Comparison of ENCODE assay signal across 8 mouse cellular contexts in genomic region chr19:26977887-26978639, GRCm38 (mm10).
DNase-seq lines count a peak whose midpoint lies in the region; ATAC-seq lines count a peak whose summit lies in the region.
"Had no signal": no experiment of that assay in that cellular context is flagged by ENCODE, and none has a peak within 500 bp of the region (broad histone marks: within the 10 kb centered on the region; RNA-seq: fewer than 3 reads in every experiment).

No protein-coding gene starts in this region.

- DNase-seq in cerebellum, postnatal 14 days, result peak; percentile 63 to 65
- DNase-seq in neural tube, embryonic 11.5 days (ENCODE audit: low spot score), result peak; percentile 69
- DNase-seq in lung, postnatal 36 days, result no peak
- DNase-seq in urinary bladder, postnatal 10 days (ENCODE audit: low spot score), result no peak
- DNase-seq in left cerebral cortex, postnatal 36 days (ENCODE audit: low spot score in 2 of 2), result no peak
- DNase-seq: heart, adult 11 months had no signal

- peak overlapping the region; percentile 67 for H3K27ac ChIP-seq in forebrain, embryonic 12.5 days
- no peak overlapping the region for H3K27ac ChIP-seq in kidney, embryonic 14.5 days (ENCODE audit: low read depth, low read length)
- H3K27ac ChIP-seq in neural tube, embryonic 11.5 days (ENCODE audit: low read depth, low read length), result peak overlapping the region; percentile 85

- peaks cover 23% of the 10 kb centered on the region for H3K4me1 ChIP-seq in forebrain, embryonic 12.5 days
- H3K4me1 ChIP-seq in kidney, embryonic 14.5 days (ENCODE audit: control insufficient read depth, insufficient read depth, low read length), result peaks cover 4% of the 10 kb centered on the region; the same call in 1 of the 2 replicates
- peaks cover 11% of the 10 kb centered on the region for H3K4me1 ChIP-seq in neural tube, embryonic 11.5 days (ENCODE audit: control insufficient read depth, insufficient read depth, low read length)

- WGBS in forebrain, embryonic 12.5 days, result 30% methylated on average over 14 of the region's 14 CpGs
- 55% methylated on average over 14 of the region's 14 CpGs for WGBS in kidney, embryonic 14.5 days
- WGBS in neural tube, embryonic 11.5 days, result 26% methylated on average over 14 of the region's 14 CpGs

- peak overlapping the region; percentile 34 for H3K4me2 ChIP-seq in forebrain, embryonic 12.5 days
- H3K4me2 ChIP-seq in kidney, embryonic 14.5 days (replicated peaks; ENCODE audit: low read depth, low read length), result no peak overlapping the region
- H3K4me2 ChIP-seq in neural tube, embryonic 11.5 days (ENCODE audit: low read depth), result peak overlapping the region; percentile 30

- intact Hi-C loops in left cerebral cortex, postnatal 36 days (cut with DNase I), result loop anchor here (5.0 to 10.0 kb wide), 3 partner anchors 91 to 447 kb away; partner anchors contain the start of genes Gm815, Pum3 and Vldlr

- H3K27me3 ChIP-seq in forebrain, embryonic 12.5 days, result no peaks in the 10 kb centered on the region
- no peaks in the 10 kb centered on the region for H3K27me3 ChIP-seq in kidney, embryonic 14.5 days (ENCODE audit: control insufficient read depth, insufficient read depth, low read length)
- no peaks in the 10 kb centered on the region for H3K27me3 ChIP-seq in neural tube, embryonic 11.5 days (ENCODE audit: control insufficient read depth, insufficient read depth, low read length)

- H3K4me3 ChIP-seq in forebrain, embryonic 12.5 days (replicated peaks), result no peak overlapping the region
- H3K4me3 ChIP-seq in kidney, embryonic 14.5 days (ENCODE audit: low read length), result no peak overlapping the region
- no peak overlapping the region for H3K4me3 ChIP-seq in neural tube, embryonic 11.5 days (ENCODE audit: low read depth, low read length)

- ATAC-seq in forebrain, embryonic 12.5 days (ENCODE audit: low FRiP score), result peak; percentile 80
- ATAC-seq in kidney, embryonic 14.5 days (ENCODE audit: low FRiP score, low TSS enrichment), result 0 out of 2 replicates have a peak, but pooled peaks have one; percentile 32
- peak; percentile 88 for ATAC-seq in neural tube, embryonic 11.5 days (ENCODE audit: insufficient read depth, low FRiP score, low TSS enrichment)

- no peaks in the 10 kb centered on the region for H3K9me3 ChIP-seq in forebrain, embryonic 12.5 days
- no peaks in the 10 kb centered on the region for H3K9me3 ChIP-seq in kidney, embryonic 14.5 days (ENCODE audit: control insufficient read depth, low read length)
- no peaks in the 10 kb centered on the region for H3K9me3 ChIP-seq in neural tube, embryonic 11.5 days (ENCODE audit: control insufficient read depth, low read length)

- no peaks in the 10 kb centered on the region for H3K36me3 ChIP-seq in forebrain, embryonic 12.5 days (replicated peaks)
- no peaks in the 10 kb centered on the region for H3K36me3 ChIP-seq in kidney, embryonic 14.5 days (ENCODE audit: control insufficient read depth, insufficient read depth, low read length)
- H3K36me3 ChIP-seq in neural tube, embryonic 11.5 days (ENCODE audit: control insufficient read depth, insufficient read depth, low read length), result no peaks in the 10 kb centered on the region

- peak overlapping the region; percentile 1; the same call in 1 of the 2 replicates for H3K9ac ChIP-seq in forebrain, embryonic 12.5 days
- H3K9ac ChIP-seq in kidney, embryonic 14.5 days (ENCODE audit: low read depth, low read length), result no peak overlapping the region
- H3K9ac ChIP-seq in neural tube, embryonic 11.5 days (ENCODE audit: low read length), result peak overlapping the region; percentile 29; the same call in 1 of the 2 replicates

Comparison
In these comparisons a context has a peak if more than half of its experiments do, and no peak if none do; other contexts are left out.
1. DNase-seq: peak in cerebellum, postnatal 14 days (2 of 2) and neural tube, embryonic 11.5 days (single experiment); none in lung, postnatal 36 days (single experiment), urinary bladder, postnatal 10 days (single experiment) and left cerebral cortex, postnatal 36 days (0 of 2).
2. ATAC-seq: peak in every context shown above with its lines; median percentile 88 in neural tube, embryonic 11.5 days; 80 in forebrain, embryonic 12.5 days; 32 in kidney, embryonic 14.5 days.